Mouse (Mus musculus): Measurements from ENCODE around the gene Hnrnpa2b1.
"Not testable (repeated sequence)": the region's sequence is repeated elsewhere in the genome, so short reads cannot be mapped to it uniquely, and the experiment has no call there.

The Hnrnpa2b1 gene

DNA sequence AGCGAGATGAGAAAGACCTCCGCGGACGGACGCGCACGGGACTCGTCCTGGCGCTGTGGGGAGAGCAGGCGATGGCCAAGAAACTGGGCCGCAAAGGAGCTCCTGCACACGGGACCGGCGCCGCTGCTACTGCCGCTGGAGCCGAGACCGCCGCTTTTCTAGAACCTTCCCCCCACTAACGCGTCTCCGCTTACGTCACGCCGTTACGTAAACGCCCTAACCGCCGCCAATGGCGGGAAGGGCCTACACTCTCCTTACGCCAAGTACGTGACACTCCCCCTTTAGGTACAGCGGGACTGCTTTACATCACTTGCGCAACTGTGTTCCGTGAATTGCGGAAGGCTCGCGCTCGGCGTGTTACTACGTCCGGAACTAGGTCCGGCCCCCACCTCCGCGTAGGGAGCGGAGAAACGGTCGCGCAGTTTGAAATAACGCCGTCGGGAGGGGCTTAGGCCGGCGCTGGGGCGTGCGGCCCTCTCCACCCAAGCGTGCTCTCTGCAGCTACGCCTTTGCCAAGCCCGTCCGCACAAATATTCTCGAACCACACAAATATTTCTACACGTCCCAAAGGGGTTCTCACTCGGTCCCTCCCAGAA lies at the start of gene Hnrnpa2b1:
Gene Hnrnpa2b1, minus strand, starts transcription at position 180 of the 596 bp plus-strand sequence.
- DNase-seq (ENCODE audit: low read depth, low spot score), result peak; percentile 99

DNA sequence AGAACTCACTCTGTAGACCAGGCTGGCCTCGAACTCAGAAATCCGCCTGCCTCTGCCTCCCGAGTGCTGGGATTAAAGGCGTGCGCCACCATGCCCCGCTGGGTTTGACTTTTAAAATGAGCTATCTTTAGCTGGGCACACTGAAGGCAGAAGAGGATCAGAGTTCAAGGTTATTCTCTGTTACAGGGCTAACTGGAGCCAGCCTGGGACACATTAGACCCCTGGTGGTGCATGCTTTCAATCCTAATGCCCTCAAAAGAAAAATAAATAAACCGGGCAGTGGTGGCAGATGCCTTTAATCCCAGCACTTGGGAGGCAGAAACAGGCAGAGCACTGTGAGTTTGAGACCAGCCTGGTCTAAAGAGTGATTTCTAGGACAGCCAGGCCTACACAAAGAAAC lies 45.2 kb upstream of the Hnrnpa2b1 start:
- DNase-seq (ENCODE audit: low read depth, low spot score), result no peak

DNA sequence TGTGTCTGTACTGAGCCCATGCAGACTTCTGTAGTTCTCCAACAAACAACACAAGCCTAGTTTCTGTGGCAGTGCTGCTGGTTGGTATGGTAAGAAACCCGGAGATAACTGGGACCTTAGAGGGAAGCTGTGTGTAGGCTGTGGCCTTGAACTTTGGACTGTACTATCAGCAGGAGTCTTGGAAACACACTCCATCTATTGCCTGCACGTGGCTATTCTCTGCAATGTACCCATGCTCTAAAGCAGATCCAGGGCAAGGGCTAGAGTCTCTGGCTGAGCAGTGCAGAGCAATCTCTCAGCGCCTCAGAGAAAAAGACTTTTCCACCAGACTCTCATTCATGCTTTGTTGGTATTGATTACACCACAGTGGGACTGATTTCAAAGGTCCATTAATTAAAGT lies 44.1 kb upstream of the Hnrnpa2b1 start:
- no peak for DNase-seq (ENCODE audit: low read depth, low spot score)

GRCm38 (mm10) chr6:51510946-51511345 lies 41.3 kb upstream of the Hnrnpa2b1 start:
- DNase-seq (ENCODE audit: low read depth, low spot score), result no peak

DNA sequence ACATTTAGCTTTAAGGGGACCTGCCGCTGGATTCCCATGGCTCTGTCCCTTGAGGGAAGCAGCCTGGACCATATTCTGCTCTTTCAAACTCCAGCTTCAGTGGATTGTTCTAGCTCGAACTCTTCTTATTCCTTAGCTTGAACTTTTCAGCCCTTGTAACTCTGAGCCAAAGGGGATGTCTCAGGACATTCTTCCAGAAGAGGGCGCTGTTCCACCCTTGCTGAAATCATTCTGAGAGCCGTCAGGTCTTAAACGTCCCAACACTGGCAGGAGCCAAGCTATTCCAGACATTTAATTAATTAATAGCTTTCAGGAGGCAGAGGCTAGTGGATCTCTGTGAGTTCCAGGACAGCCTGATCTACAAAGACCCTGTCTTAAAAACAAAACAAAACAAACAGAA lies 40.4 kb upstream of the Hnrnpa2b1 start:
- DNase-seq (ENCODE audit: low read depth, low spot score), result peak; percentile 83

GRCm38 (mm10) chr6:51508750-51509648 lies 39.3 kb upstream of the Hnrnpa2b1 start:
- peak; percentile 95 for DNase-seq (ENCODE audit: low read depth, low spot score)

- no peak for DNase-seq (ENCODE audit: low read depth, low spot score)
These were observed 37.9 kb upstream of the Hnrnpa2b1 start for GRCm38 (mm10) chr6:51507556-51507955.

- DNase-seq (ENCODE audit: low read depth, low spot score), result no peak
These were observed 36.0 kb upstream of the Hnrnpa2b1 start for GRCm38 (mm10) chr6:51505671-51506070.

- no peak for DNase-seq (ENCODE audit: low read depth, low spot score)
These were observed 27.8 kb upstream of the Hnrnpa2b1 start for GRCm38 (mm10) chr6:51497321-51498111.

DNA sequence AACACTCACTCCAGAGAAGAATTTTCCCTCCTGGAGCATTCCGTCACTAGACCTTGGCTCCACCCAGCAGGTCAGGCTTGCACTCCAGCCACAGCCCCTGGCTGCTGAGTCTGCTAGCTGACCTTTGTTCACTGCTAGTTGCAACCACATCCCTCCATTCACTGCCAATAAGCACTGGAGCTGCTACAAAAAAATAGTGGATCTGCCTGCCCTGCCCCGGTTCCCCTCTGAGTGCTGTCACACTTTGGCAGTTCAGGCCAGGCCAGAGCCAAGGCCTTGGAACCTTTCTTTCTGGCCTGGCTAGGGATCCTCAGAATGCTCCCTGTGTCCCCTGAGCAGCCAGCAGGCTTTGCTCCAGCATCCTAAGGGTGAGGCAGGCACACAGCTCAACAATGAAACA lies 20.1 kb upstream of the Hnrnpa2b1 start:
- DNase-seq (ENCODE audit: low read depth, low spot score), result no peak

- no peak for DNase-seq (ENCODE audit: low read depth, low spot score)
These were observed 17.0 kb upstream of the Hnrnpa2b1 start for GRCm38 (mm10) chr6:51486731-51487130.

DNA sequence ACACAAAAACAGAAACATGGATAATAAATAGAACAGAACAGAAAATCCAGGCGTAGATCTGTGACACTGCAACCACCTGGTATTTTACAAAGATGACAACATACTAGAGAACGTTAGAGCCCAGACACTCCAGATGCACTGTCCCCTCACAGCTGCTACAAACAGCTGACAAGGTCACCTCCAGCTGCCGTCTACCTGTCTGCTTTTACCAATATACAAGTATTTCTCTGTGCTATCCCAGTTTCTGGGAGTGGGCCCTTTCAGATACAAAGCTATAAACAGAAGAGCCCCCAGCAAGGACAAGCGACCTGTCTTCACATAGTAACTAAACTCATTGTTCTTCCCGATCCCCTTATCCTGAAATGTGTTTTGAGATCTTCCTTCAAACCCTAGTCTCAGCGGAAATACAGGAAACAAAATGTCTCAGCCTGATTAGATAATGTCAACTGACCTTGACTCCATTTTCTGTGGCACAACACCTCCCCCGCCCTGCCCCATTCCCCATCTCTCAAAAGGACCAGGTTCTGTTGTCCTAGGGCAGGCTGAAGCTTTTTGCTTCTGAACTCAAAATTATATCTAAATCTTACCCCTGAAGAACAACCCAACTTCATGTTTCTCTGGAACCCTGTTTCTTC lies 16.5 kb upstream of the Hnrnpa2b1 start:
- DNase-seq (ENCODE audit: low read depth, low spot score), result no peak

GRCm38 (mm10) chr6:51485646-51486045 lies 16.0 kb upstream of the Hnrnpa2b1 start:
- no peak for DNase-seq (ENCODE audit: low read depth, low spot score)

DNA sequence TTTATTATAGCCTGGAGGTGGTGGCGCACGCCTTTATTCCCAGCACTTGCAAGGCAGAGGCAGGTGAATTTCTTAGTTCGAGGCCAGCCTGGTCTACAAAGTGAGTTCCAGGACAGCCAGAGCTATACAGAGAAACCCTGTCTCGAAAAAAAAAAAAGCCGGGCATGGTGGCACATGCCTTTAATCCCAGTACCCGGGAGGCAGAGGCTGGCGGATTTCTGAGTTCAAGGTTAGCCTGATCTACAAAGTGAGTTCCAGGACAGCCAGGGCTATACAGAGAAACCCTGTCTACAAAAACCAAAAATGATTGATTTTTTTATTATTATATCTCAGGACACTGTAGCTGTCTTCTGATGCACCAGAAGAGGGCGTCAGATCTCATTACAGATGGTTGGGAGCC lies 14.9 kb upstream of the Hnrnpa2b1 start:
- not testable (repeated sequence) for DNase-seq (ENCODE audit: low read depth, low spot score)

DNA sequence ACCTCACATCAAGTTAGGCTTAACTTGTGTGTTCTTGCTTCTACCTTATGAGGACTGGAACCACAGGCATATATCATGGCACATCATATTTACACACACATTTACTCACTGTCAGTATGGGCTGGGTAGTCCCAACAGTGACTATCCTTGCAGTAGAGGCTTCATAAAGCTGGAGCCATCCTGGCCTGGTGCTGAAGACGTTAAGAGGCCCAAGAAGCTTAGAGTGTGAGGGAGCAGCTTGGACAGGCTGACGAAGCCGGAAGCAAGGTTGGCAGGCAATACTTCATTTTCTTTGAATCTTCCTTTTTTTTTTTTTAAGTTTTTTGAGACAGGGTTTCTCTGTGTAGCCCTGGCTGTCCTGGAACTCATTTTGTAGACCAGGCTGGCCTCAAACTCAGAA lies 14.2 kb upstream of the Hnrnpa2b1 start:
- DNase-seq (ENCODE audit: low read depth, low spot score), result no peak

GRCm38 (mm10) chr6:51481548-51481947 lies 11.9 kb upstream of the Hnrnpa2b1 start:
- DNase-seq (ENCODE audit: low read depth, low spot score), result no peak

DNA sequence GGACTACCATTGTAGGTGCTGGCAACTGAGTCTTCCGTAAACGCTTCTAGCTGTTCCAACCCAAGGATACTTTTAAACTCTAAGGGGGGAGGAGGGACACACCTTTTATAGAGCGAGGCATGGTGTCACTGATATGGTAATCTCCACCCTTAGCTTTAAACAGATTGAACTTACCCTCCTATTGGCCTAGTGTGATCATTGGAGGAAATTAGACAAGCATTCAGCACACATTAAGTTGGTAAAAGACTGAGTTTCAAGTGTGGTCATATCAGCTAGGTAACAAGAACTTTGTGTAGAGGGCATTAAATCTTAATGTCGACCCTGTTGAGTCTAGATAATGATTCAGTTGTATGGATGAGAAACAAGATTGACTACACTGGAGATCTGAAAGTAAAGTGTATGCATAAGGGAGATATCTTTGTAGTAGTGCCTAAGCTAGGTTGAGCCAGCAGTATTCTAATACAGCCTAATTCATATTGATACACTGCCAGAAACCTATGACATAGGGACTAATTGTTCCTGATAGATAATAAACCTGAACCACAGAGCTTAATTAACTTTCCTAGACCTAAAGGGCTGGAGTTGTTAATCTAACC lies 9.5 kb upstream of the Hnrnpa2b1 start:
- no peak for DNase-seq (ENCODE audit: low read depth, low spot score)

DNA sequence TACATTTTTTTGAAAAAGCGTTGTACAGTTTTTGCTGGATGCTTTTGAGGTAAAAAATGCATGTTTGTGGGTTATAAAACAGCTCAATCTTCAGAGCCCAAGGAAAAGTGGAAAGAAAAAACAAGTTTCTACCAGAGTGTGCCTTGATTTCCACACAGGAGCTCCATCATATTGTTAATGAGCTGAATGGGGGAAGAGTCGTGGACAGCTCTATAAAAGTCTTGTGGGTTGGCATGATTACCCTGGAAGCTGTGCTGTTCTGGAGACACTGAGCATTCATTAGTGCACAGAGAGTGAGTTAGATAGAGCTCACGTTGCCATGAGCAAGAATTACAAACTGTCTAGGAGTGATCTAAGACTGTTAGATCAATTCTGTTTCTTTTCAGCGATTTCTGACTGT lies 2.5 kb upstream of the Hnrnpa2b1 start:
- DNase-seq (ENCODE audit: low read depth, low spot score), result no peak

GRCm38 (mm10) chr6:51471782-51472181 lies 2.1 kb upstream of the Hnrnpa2b1 start:
- no peak for DNase-seq (ENCODE audit: low read depth, low spot score)

GRCm38 (mm10) chr6:51471179-51471505 lies 1.4 kb upstream of the Hnrnpa2b1 start:
- DNase-seq (ENCODE audit: low read depth, low spot score), result no peak
